Mouse (Mus musculus) liver, postnatal 0 days (tissue): Measurements from ENCODE around the gene Agap1. TPM values are rescaled to one million over a fixed set of nuclear protein-coding genes. Genes with fewer than 3 reads are reported as not detected.
A peak's percentile ranks its signal among the peaks of the same experiment; 100 is the strongest.

Source experiments
- ATAC-seq: fragments of 200-750 bp; cut with Nextera tagmentation; 2 replicates; pipeline ENCODE4 v1.8.0; 2017; ENCODE audit warnings: mild to moderate bottlenecking, moderate library complexity
- DNase-seq: peaks from one replicate; pipeline ENCODE4 v3.0.0-alpha.2; 2016
- H3K27ac ChIP-seq: fragments of 300-500 bp; sonication (generic); 2 replicates; pipeline ENCODE4 v1.5.1; 2014; ENCODE audit warnings: antibody characterized with exemption, moderate library complexity, mild to moderate bottlenecking, low read depth
- H3K27me3 ChIP-seq: fragments of 300-500 bp; sonication (generic); 2 replicates; pipeline ENCODE4 v1.6.1; 2014; ENCODE audit warnings: low read length, control low read depth, mixed read lengths; ENCODE audit not compliant: insufficient read depth
- H3K36me3 ChIP-seq: fragments of 300-500 bp; sonication (generic); replicated peaks from 2 replicates; pipeline ENCODE4 v1.6.1; 2014; ENCODE audit warnings: mild to moderate bottlenecking, control low read depth, low read length, moderate library complexity, mixed read lengths; ENCODE audit not compliant: insufficient read depth
- H3K4me1 ChIP-seq: fragments of 300-500 bp; sonication (generic); 2 replicates; pipeline ENCODE4 v1.6.1; 2014; ENCODE audit warnings: antibody characterized with exemption, mild to moderate bottlenecking, control low read depth; ENCODE audit not compliant: insufficient read depth
- H3K4me2 ChIP-seq: fragments of 300-500 bp; sonication (generic); 2 replicates; pipeline ENCODE4 v1.6.1; 2014; ENCODE audit warnings: low read depth, mild to moderate bottlenecking, low read length, moderate library complexity, mixed read lengths
- H3K4me3 ChIP-seq: fragments of 300-500 bp; sonication (generic); 2 replicates; pipeline ENCODE4 v1.5.1; 2014; ENCODE audit warnings: low read depth, low read length
- H3K9ac ChIP-seq: fragments of 300-500 bp; sonication (generic); replicated peaks from 2 replicates; pipeline ENCODE4 v1.6.1; 2014; ENCODE audit warnings: mild to moderate bottlenecking, moderate library complexity
- H3K9me3 ChIP-seq: fragments of 300-500 bp; sonication (generic); 2 replicates; pipeline ENCODE4 v1.6.1; 2016; ENCODE audit warnings: mild to moderate bottlenecking, control low read depth, low read length, mixed read lengths
- CTCF ChIP-seq: sonication (generic); IDR thresholded peaks from 2 replicates; pipeline ENCODE4 v1.5.1; 2016; ENCODE audit warnings: antibody characterized with exemption, low read depth
- EP300 ChIP-seq: IDR thresholded peaks from 2 replicates; pipeline ENCODE4 v1.6.1; 2016; ENCODE audit warnings: antibody characterized with exemption, low read depth, mild to moderate bottlenecking
- WGBS: fragments of 180-500 bp; shearing (Covaris S2); extraction: QIAGEN DNeasy Blood & Tissue Kit; methylation state at CpG from one replicate; pipeline ENCODE4 v1.1.7; 2014; ENCODE audit not compliant: insufficient replicate concordance; 5-methylcytosine and 5-hydroxymethylcytosine counted together
- polyA plus RNA-seq: library from polyadenylated mRNA; unstranded; fragments of >200 nt; fragmentation: Nextera tagmentation; extraction: Ambion mirVana; gene quantifications from 2 replicates; pipeline ENCODE4 v1.2.1, GENCODE M21; 2015

The Agap1 gene
- polyA plus RNA-seq, 1 experiment from 2014 or later: 1.0 TPM

DNA sequence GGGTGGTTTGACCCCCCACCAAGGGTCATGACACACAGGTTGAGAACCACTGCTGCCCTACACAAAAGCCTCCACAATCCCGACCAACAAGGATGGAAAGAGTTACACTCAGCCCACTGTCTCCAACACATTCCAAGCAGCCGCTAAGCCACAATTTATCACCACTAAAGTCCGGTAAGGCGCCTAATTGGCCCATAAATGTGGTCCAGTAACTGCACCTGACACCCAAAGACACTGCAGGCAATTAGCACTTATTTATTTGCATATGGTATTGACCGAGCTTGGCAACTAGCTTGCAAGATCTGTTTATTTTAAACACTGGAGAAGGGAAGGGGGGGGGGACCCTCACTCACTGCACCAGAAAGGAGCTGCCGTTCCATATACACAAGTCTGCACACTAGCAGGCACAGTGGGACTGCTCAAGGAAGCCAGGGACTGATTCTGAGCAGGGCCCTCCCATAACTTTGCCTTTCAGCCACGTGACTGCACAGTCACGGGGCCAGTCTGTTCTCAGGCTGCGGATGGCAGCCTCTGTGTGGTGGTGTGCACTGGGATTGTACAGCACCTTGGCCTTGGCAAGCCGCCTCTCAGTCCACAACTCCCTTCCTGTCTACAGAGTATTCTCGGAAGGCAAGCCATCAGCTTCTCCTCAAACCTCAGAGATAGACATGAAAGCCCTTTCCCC lies 445.3 kb downstream of the Agap1 start:
- Histone ChIP-seq H3K9me3 (no peaks in the 10 kb centered on the region), H3K4me3 (no peak overlapping the region), H3K9ac (no peak overlapping the region), H3K27ac (no peak overlapping the region), H3K4me2 (no peak overlapping the region), H3K4me1 (no peaks in the 10 kb centered on the region), H3K36me3 (no peaks in the 10 kb centered on the region), H3K27me3 (no peaks in the 10 kb centered on the region)
- WGBS: 66% methylated on average over 11 of the region's 11 CpGs
- no peak for ATAC-seq
- TF ChIP-seq EP300 (no peak), CTCF (no peak)
- DNase-seq: no peak

DNA sequence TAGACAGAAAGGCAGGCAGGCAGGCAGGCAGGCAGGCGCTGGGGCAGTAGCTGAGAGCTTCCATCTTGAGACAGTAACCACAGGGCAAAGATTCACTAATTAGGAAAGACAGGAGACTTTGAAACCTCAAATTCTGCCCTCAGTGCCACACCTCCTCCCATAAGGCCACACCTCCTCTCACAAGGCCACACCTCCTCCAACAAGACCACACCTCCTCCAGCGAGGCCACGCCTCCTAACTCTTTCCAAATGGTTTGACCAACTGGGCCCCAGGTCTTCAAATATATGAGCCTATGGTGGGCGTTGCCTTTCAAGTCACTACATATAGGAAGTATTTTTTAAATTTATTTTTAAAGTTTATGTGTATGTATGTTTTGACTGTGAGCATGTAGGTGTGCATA lies 446.8 kb downstream of the Agap1 start:
- Histone ChIP-seq H3K4me1 (no peaks in the 10 kb centered on the region), H3K27me3 (no peaks in the 10 kb centered on the region), H3K36me3 (no peaks in the 10 kb centered on the region), H3K4me2 (no peak overlapping the region), H3K9ac (no peak overlapping the region), H3K4me3 (no peak overlapping the region), H3K9me3 (0 out of 2 replicates have a peak, but pooled peaks cover 1% of the 10 kb centered on the region), H3K27ac (no peak overlapping the region)
- DNase-seq (no peak), ATAC-seq (no peak)
- TF ChIP-seq EP300 (no peak), CTCF (no peak)
- WGBS: 65% methylated on average over 4 of the region's 4 CpGs

DNA sequence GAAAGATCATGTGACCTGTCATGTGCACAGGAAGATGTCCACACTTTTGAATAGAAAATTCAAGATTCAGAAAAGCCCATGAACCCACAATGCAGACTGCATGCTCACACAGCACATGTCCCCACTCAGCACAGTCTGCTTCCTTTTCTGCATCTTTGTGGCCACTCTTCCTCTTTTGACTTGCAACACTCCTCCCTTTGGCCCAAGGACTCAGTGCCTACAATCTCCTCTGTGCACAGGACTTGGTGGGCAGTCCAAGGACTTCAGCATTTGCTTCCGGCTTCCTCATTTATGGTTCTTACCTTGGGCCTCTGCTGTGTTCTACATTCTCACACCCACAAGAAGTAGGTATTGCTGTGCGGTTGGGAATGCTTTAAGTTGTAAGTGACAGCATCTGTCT lies 447.6 kb downstream of the Agap1 start:
- Histone ChIP-seq H3K9me3 (0 out of 2 replicates have a peak, but pooled peaks cover 2% of the 10 kb centered on the region), H3K27me3 (no peaks in the 10 kb centered on the region), H3K27ac (no peak overlapping the region), H3K4me3 (no peak overlapping the region), H3K36me3 (no peaks in the 10 kb centered on the region), H3K4me2 (no peak overlapping the region), H3K9ac (no peak overlapping the region), H3K4me1 (no peaks in the 10 kb centered on the region)
- no peak for DNase-seq
- WGBS: 54% methylated on average over 2 of the region's 2 CpGs
- TF ChIP-seq CTCF (no peak), EP300 (no peak)
- ATAC-seq: peak; percentile 25

DNA sequence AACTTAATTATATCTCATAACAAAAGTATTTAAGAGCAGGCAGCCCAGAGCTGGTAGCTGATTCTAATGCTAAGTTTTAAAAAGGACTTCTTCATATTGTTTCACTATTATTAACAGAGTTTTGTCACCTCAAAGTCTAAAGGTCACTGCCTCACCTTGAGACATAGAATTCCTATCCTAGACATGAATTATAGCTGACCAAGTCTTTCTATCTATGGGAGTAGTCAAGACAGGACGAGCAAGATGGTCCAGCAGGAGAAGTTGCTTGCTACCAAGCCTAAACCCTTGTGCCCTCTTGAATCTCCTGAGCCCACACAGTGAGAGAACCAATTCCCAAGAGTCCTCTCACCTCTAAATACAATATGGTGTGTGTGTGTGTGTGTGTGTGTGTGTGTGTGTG lies 448.0 kb downstream of the Agap1 start:
- ATAC-seq (no peak), DNase-seq (no peak)
- TF ChIP-seq CTCF (no peak), EP300 (no peak)
- no peaks in the 10 kb centered on the region for H3K27me3 ChIP-seq
- H3K4me2 ChIP-seq: no peak overlapping the region
- no peak overlapping the region for H3K4me3 ChIP-seq
- H3K9me3 ChIP-seq: 0 out of 2 replicates have a peak, but pooled peaks cover 2% of the 10 kb centered on the region
- no peak overlapping the region for H3K27ac ChIP-seq
- H3K9ac ChIP-seq: no peak overlapping the region
- no peaks in the 10 kb centered on the region for H3K4me1 ChIP-seq
- H3K36me3 ChIP-seq: no peaks in the 10 kb centered on the region
- WGBS: 64% methylated on average over 1 of the region's 1 CpGs

DNA sequence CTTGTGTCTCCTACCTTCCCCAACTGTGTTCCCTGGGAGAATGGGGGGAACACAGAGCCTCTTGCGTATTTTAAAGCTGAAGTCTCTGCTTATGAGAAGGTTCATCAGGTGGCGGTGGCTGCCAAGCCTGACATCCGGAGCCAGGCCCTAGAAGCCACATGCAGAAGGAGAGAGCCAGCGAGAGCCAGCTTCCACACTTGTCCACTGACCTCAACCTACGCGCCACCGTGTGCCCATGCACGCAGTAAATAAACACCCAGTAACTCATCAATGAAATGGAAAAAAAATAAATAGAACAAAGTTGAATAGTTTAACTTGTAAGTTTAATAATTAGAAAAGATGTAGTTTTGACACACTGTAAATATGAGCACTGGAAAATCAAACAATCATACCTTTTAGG lies 455.2 kb downstream of the Agap1 start:
- Histone ChIP-seq H3K9me3 (0 out of 2 replicates have a peak, but pooled peaks cover 2% of the 10 kb centered on the region), H3K36me3 (no peaks in the 10 kb centered on the region), H3K9ac (no peak overlapping the region), H3K4me1 (no peaks in the 10 kb centered on the region), H3K4me2 (no peak overlapping the region), H3K27me3 (no peaks in the 10 kb centered on the region), H3K27ac (no peak overlapping the region), H3K4me3 (no peak overlapping the region)
- no peak for DNase-seq
- TF ChIP-seq CTCF (no peak), EP300 (no peak)
- ATAC-seq: no peak
- WGBS: 71% methylated on average over 8 of the region's 8 CpGs

DNA sequence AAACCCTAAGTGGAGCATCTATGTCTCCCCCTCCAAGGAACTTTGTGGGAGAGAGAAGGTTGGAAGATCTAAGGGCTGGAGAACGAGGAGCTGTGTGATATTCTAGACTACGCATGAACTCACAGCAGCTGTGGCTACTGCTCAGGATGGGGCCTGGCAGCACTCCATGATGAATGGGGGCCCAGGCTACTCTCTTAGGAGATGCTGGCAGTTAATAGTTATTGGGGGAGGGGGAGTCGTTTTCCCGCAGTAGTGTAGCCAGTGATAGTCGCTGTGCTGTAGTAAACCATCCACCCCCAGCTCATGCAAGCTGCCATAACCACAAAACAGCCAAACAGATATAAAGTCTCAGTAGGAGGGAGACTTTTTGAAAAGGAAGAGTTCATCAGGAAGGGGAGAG lies 457.8 kb downstream of the Agap1 start:
- TF ChIP-seq EP300 (no peak), CTCF (no peak)
- Histone ChIP-seq H3K9ac (no peak overlapping the region), H3K9me3 (no peaks in the 10 kb centered on the region), H3K4me1 (no peaks in the 10 kb centered on the region), H3K4me3 (no peak overlapping the region), H3K27me3 (no peaks in the 10 kb centered on the region), H3K4me2 (no peak overlapping the region), H3K27ac (no peak overlapping the region), H3K36me3 (no peaks in the 10 kb centered on the region)
- no peak for ATAC-seq
- 46% methylated on average over 5 of the region's 5 CpGs for WGBS
- DNase-seq: no peak
